Mouse (Mus musculus) lung, embryonic 15.5 days (tissue): ENCODE measurements around the gene Papss2. TPM values are rescaled to one million over a fixed set of nuclear protein-coding genes. Genes with fewer than 3 reads are reported as not detected.

ENCODE experiments used
- ATAC-seq: fragments of 200-750 bp; cut with Nextera tagmentation; 2 replicates; pipeline ENCODE4 v1.8.0; 2017; ENCODE audit warnings: moderate number of reproducible peaks, borderline replicate concordance; ENCODE audit not compliant: low FRiP score, low TSS enrichment; ENCODE audit errors: extremely low read depth
- H3K27ac ChIP-seq: fragments of 300-500 bp; sonication (generic); 2 replicates; pipeline ENCODE4 v1.5.1; 2015; ENCODE audit warnings: moderate library complexity, mild to moderate bottlenecking, inconsistent platforms
- H3K27me3 ChIP-seq: fragments of 300-500 bp; sonication (generic); 2 replicates; pipeline ENCODE4 v1.6.1; 2015; ENCODE audit warnings: inconsistent platforms
- H3K36me3 ChIP-seq: fragments of 300-500 bp; sonication (generic); 2 replicates; pipeline ENCODE4 v1.6.1; 2015; ENCODE audit warnings: inconsistent platforms
- H3K4me1 ChIP-seq: fragments of 300-500 bp; sonication (generic); 2 replicates; pipeline ENCODE4 v1.6.1; 2015; ENCODE audit warnings: inconsistent platforms
- H3K4me2 ChIP-seq: fragments of 300-500 bp; sonication (generic); 2 replicates; pipeline ENCODE4 v1.6.1; 2015; ENCODE audit warnings: inconsistent platforms, mild to moderate bottlenecking, moderate library complexity
- H3K4me3 ChIP-seq: fragments of 300-500 bp; sonication (generic); 2 replicates; pipeline ENCODE4 v1.5.1; 2015; ENCODE audit warnings: mild to moderate bottlenecking, inconsistent platforms
- H3K9ac ChIP-seq: fragments of 300-500 bp; sonication (generic); 2 replicates; pipeline ENCODE4 v1.6.1; 2015; ENCODE audit warnings: inconsistent platforms
- H3K9me3 ChIP-seq: fragments of 300-500 bp; sonication (generic); 2 replicates; pipeline ENCODE4 v1.6.1; 2016; ENCODE audit warnings: inconsistent platforms
- WGBS: fragments of 180-500 bp; shearing (Covaris S2); methylation state at CpG from one replicate; pipeline ENCODE4 v1.1.7; 2015; 5-methylcytosine and 5-hydroxymethylcytosine counted together
- polyA plus RNA-seq: library from polyadenylated mRNA; unstranded; fragments of >200 nt; fragmentation: Nextera tagmentation; extraction: Ambion mirVana; gene quantifications from 2 replicates; pipeline ENCODE4 v1.2.1, GENCODE M21; 2015

Papss2 gene
- polyA plus RNA-seq, 1 experiment from 2014 or later, result 3.4 TPM

GRCm38 (mm10) chr19:32601033-32601770 lies 5.6 kb downstream of the Papss2 start:
- H3K27me3 ChIP-seq, result peaks cover 8% of the 10 kb centered on the region; the same call in 1 of the 2 replicates
- no peaks in the 10 kb centered on the region for H3K36me3 ChIP-seq
- H3K9me3 ChIP-seq, result no peaks in the 10 kb centered on the region
- no peak overlapping the region for H3K9ac ChIP-seq
- no peak overlapping the region for H3K4me2 ChIP-seq
- H3K4me3 ChIP-seq, result no peak overlapping the region
- ATAC-seq, result no peak
- no peak overlapping the region for H3K27ac ChIP-seq
- H3K4me1 ChIP-seq, result peaks cover 2% of the 10 kb centered on the region; the same call in 1 of the 2 replicates
- WGBS, result 62% methylated on average over 6 of the region's 6 CpGs

GRCm38 (mm10) chr19:32603466-32603865 lies 7.9 kb downstream of the Papss2 start:
- H3K9ac ChIP-seq, result no peak overlapping the region
- no peaks in the 10 kb centered on the region for H3K36me3 ChIP-seq
- no peaks in the 10 kb centered on the region for H3K4me1 ChIP-seq
- ATAC-seq, result no peak
- 78% methylated on average over 1 of the region's 1 CpGs for WGBS
- H3K9me3 ChIP-seq, result no peaks in the 10 kb centered on the region
- H3K4me2 ChIP-seq, result no peak overlapping the region
- H3K4me3 ChIP-seq, result no peak overlapping the region
- H3K27ac ChIP-seq, result no peak overlapping the region
- no peaks in the 10 kb centered on the region for H3K27me3 ChIP-seq

GRCm38 (mm10) chr19:32604127-32604526 lies 8.5 kb downstream of the Papss2 start:
- no peak overlapping the region for H3K4me3 ChIP-seq
- no peaks in the 10 kb centered on the region for H3K9me3 ChIP-seq
- no peak overlapping the region for H3K9ac ChIP-seq
- ATAC-seq, result no peak
- no peaks in the 10 kb centered on the region for H3K4me1 ChIP-seq
- no peak overlapping the region for H3K27ac ChIP-seq
- WGBS, result 68% methylated on average over 8 of the region's 8 CpGs
- no peaks in the 10 kb centered on the region for H3K36me3 ChIP-seq
- H3K27me3 ChIP-seq, result no peaks in the 10 kb centered on the region
- H3K4me2 ChIP-seq, result no peak overlapping the region

- Histone ChIP-seq H3K4me1 (no peaks in the 10 kb centered on the region), H3K27ac (no peak overlapping the region), H3K9ac (no peak overlapping the region), H3K4me2 (no peak overlapping the region), H3K4me3 (no peak overlapping the region), H3K27me3 (no peaks in the 10 kb centered on the region), H3K9me3 (no peaks in the 10 kb centered on the region), H3K36me3 (no peaks in the 10 kb centered on the region)
- no peak for ATAC-seq
- 72% methylated on average over 6 of the region's 6 CpGs for WGBS
These were observed 9.1 kb downstream of the Papss2 start for GRCm38 (mm10) chr19:32604563-32605252.

GRCm38 (mm10) chr19:32606227-32606827 lies 10.7 kb downstream of the Papss2 start:
- Histone ChIP-seq H3K27ac (no peak overlapping the region), H3K9ac (no peak overlapping the region), H3K4me3 (no peak overlapping the region), H3K27me3 (no peaks in the 10 kb centered on the region), H3K4me2 (no peak overlapping the region), H3K36me3 (no peaks in the 10 kb centered on the region), H3K4me1 (no peaks in the 10 kb centered on the region), H3K9me3 (no peaks in the 10 kb centered on the region)
- no peak for ATAC-seq
- whole genome bisulfite sequencing, result 55% methylated on average over 4 of the region's 4 CpGs

GRCm38 (mm10) chr19:32607036-32607435 lies 11.4 kb downstream of the Papss2 start:
- no peaks in the 10 kb centered on the region for H3K36me3 ChIP-seq
- no peak overlapping the region for H3K4me2 ChIP-seq
- no peak overlapping the region for H3K27ac ChIP-seq
- no peak overlapping the region for H3K9ac ChIP-seq
- H3K4me1 ChIP-seq, result no peaks in the 10 kb centered on the region
- H3K27me3 ChIP-seq, result no peaks in the 10 kb centered on the region
- WGBS, result 50% methylated on average over 8 of the region's 8 CpGs
- no peak overlapping the region for H3K4me3 ChIP-seq
- H3K9me3 ChIP-seq, result no peaks in the 10 kb centered on the region
- no peak for ATAC-seq

- H3K27me3 ChIP-seq, result no peaks in the 10 kb centered on the region
- H3K36me3 ChIP-seq, result no peaks in the 10 kb centered on the region
- no peak overlapping the region for H3K4me2 ChIP-seq
- H3K9ac ChIP-seq, result no peak overlapping the region
- H3K4me1 ChIP-seq, result no peaks in the 10 kb centered on the region
- no peak for ATAC-seq
- no peak overlapping the region for H3K4me3 ChIP-seq
- 93% methylated on average over 9 of the region's 9 CpGs for WGBS
- no peaks in the 10 kb centered on the region for H3K9me3 ChIP-seq
- no peak overlapping the region for H3K27ac ChIP-seq
These were observed 15.9 kb downstream of the Papss2 start for GRCm38 (mm10) chr19:32611386-32612092.

GRCm38 (mm10) chr19:32614046-32614771 lies 18.6 kb downstream of the Papss2 start:
- no peak overlapping the region for H3K4me3 ChIP-seq
- 82% methylated on average over 12 of the region's 12 CpGs for WGBS
- no peak for ATAC-seq

GRCm38 (mm10) chr19:32614772-32615099 lies 19.1 kb downstream of the Papss2 start:
- Histone ChIP-seq H3K36me3 (no peaks in the 10 kb centered on the region), H3K9ac (no peak overlapping the region), H3K4me3 (no peak overlapping the region), H3K4me1 (no peaks in the 10 kb centered on the region), H3K9me3 (no peaks in the 10 kb centered on the region), H3K27ac (no peak overlapping the region), H3K27me3 (no peaks in the 10 kb centered on the region), H3K4me2 (no peak overlapping the region)
- WGBS, result 78% methylated on average over 2 of the region's 2 CpGs
- ATAC-seq, result no peak

More at GRCm38 (mm10) chr19:32614046-32614771, 18.6 kb downstream of the Papss2 start:
- H3K27ac ChIP-seq, result no peak overlapping the region
- H3K36me3 ChIP-seq, result no peaks in the 10 kb centered on the region
- no peak overlapping the region for H3K4me2 ChIP-seq
- H3K9ac ChIP-seq, result no peak overlapping the region
- H3K4me1 ChIP-seq, result no peaks in the 10 kb centered on the region
- no peaks in the 10 kb centered on the region for H3K27me3 ChIP-seq
- H3K9me3 ChIP-seq, result no peaks in the 10 kb centered on the region

GRCm38 (mm10) chr19:32616646-32617045 lies 21.1 kb downstream of the Papss2 start:
- ATAC-seq, result no peak
- H3K27me3 ChIP-seq, result no peaks in the 10 kb centered on the region
- no peaks in the 10 kb centered on the region for H3K4me1 ChIP-seq
- no peak overlapping the region for H3K27ac ChIP-seq
- no peak overlapping the region for H3K4me3 ChIP-seq
- no peak overlapping the region for H3K4me2 ChIP-seq
- no peak overlapping the region for H3K9ac ChIP-seq
- H3K36me3 ChIP-seq, result no peaks in the 10 kb centered on the region
- 88% methylated on average over 7 of the region's 7 CpGs for WGBS
- no peaks in the 10 kb centered on the region for H3K9me3 ChIP-seq

GRCm38 (mm10) chr19:32619739-32620138 lies 24.1 kb downstream of the Papss2 start:
- H3K9me3 ChIP-seq, result no peaks in the 10 kb centered on the region
- no peak overlapping the region for H3K4me2 ChIP-seq
- no peaks in the 10 kb centered on the region for H3K36me3 ChIP-seq
- no peak overlapping the region for H3K9ac ChIP-seq
- H3K4me1 ChIP-seq, result no peaks in the 10 kb centered on the region
- WGBS, result 71% methylated on average over 2 of the region's 2 CpGs
- H3K27ac ChIP-seq, result no peak overlapping the region
- no peaks in the 10 kb centered on the region for H3K27me3 ChIP-seq
- no peak for ATAC-seq
- no peak overlapping the region for H3K4me3 ChIP-seq
